Mouse (Mus musculus) layer of hippocampus, postnatal 14 days (tissue): ENCODE measurements around the gene Hspb7. TPM values are rescaled to one million over a fixed set of nuclear protein-coding genes. Genes with fewer than 3 reads are reported as not detected.

Experiments used
- DNase-seq, 2 experiments: peaks; one replicate each; pipeline ENCODE4 v3.0.0; 2021 to 2022; ENCODE audit warnings: low spot score in 2 of 2, mixed read lengths in 1 of 2
- total RNA-seq, 2 experiments: library from RNA; stranded (reverse); gene quantifications; 2 replicates each; pipeline ENCODE4 v1.2.3; 2021

Hspb7 gene
- total RNA-seq, 2 experiments from 2014 or later: 0.23 TPM; not detected in 1

DNA sequence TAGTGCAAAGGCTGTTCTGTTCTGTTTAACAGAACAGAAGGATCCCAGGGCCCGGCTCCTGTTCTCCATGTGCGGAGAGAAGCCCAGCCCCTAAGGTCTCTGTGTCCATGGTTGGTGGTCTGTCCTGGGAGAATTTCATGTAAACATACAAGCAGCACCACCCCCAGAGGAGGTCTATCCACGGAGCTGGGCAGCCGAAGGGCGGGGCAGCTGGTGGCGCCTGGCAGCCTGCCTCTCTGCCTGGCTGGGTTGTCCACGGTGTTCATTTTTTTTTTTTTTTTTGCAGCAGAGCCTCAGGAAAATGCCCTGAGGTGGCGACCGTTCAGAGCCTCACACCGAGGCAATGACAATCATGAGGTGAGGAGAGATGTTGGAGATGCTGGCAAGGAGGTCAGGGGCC, 48.0 kb downstream of the Hspb7 start:
- DNase-seq: no peak

DNA sequence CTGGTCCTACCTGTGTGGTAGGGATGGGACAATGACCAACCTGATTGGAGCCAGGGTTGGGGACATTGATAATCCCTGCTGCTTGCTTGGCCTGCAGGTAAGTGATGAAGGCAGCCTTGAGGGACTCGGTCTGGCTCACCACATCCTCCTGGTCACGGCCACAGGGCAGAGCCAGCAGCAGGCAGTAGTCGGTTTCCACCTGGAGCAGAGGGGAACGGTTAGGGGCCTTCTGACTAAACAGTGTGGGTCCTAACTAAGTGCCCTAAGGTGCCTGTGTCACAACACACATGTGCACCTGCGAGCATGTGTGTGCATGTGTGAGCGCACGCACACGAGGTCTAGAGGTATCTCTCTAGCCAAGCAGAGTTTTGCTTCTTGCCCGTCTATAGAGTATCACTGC, 48.8 kb downstream of the Hspb7 start:
- no peak for DNase-seq

DNA sequence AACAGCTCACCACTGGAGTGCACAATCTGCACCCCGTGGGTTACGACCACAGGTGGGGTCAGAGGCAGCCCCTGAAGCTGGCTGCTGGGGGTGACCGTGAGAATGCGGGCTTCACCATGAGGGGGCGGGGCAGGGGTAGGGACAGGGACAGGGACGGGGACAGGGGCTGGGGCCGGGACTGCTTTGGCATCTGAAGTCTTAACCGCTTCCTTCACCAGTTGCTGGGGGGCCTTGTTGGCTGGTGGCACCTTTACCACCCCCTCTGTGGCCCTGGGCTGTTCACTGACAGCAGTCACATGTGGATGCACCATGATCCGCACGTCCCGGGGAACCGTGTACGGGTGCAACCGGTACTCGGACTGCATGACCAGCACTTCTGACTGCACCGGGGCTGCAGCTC, 50.9 kb downstream of the Hspb7 start:
- DNase-seq: no peak

DNA sequence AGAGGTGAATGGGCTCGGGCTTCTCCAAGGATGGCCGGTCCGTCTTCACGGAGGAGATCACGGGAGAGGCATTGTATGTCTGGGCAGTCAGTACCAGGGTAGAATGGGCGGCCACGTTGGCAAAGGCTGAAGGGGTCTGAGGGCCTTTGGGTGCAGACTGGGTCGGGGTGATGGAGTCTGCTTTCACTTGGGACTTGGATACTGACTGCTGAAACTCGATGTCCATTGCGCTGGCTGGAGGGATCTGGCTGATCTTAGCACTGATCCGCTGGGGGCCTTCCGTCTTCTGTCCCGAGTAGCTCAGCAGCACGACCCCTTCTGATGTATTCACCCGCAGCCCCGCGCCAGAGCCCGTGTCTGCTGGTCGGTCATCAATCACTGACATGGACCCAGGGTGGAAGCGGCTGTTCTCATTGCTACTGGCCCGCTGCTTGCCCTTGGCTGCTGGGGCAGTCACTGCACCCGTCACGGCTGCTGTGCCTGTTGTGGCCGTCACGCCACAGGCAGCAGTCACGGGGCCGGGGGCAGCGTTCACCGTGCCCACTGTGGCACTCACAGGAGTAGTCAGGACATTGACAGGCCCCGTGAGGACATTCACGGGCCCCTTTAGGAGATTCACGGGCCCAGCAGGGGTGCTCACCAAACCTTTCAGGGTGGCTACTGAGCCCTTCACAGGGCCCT, 52.2 kb downstream of the Hspb7 start:
- no peak for DNase-seq

DNA sequence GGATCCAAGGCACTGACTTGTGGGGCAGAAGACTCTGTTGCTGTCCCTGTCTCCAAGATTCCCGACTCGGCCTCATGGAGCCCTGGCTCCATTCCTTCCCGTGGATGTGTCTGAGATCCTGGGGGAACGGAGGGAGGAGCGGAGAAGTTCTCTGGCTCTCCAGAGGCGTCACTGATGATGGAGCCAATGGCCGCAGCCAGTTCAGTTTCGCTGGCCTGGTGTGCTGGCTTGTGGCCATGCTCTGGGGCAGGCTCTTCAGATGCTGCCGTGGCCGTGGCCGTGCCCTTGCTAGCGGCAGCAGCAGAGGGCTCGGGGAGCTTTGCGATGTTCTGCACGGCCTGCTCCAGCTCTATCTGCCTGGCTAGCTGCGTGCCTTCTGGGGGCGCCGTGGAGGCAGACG, 53.9 kb downstream of the Hspb7 start:
- no peak for DNase-seq

Other genes with a start within 250 kb of the Hspb7 start
- gene Rsg1, start 206.8 kb upstream of the Hspb7 start, total RNA-seq: 1 to 10 TPM; 2.8 to 3.1 TPM
- 10 to 100 TPM in 1 of 2 experiments, 1 to 10 TPM in 1; 9.7 to 11.7 TPM for gene Arhgef19, start 181.3 kb upstream of the Hspb7 start, total RNA-seq
- 1 to 10 TPM; 1.8 to 2.0 TPM for gene Epha2, start 119.5 kb upstream of the Hspb7 start, total RNA-seq
- gene Fam131c, start 52.6 kb upstream of the Hspb7 start, total RNA-seq: 1 to 10 TPM; 5.0 to 6.6 TPM
- under 1 TPM in 1 of 2 experiments, not detected in 1; 0.55 TPM for gene Clcnka, start 22.1 kb upstream of the Hspb7 start, total RNA-seq
- not detected for gene Clcnkb, start 4.8 kb upstream of the Hspb7 start, total RNA-seq
- gene Srarp, start 15.3 kb downstream of the Hspb7 start, total RNA-seq: 1 to 10 TPM; 4.0 to 4.4 TPM
- gene Zbtb17, start 23.9 kb downstream of the Hspb7 start, total RNA-seq: 10 to 100 TPM; 29.3 to 29.8 TPM
- 10 to 100 TPM; 59.3 to 60.0 TPM for gene Spen, start 117.8 kb downstream of the Hspb7 start, total RNA-seq
- gene Fblim1, start 185.3 kb downstream of the Hspb7 start, total RNA-seq: 1 to 10 TPM; 2.4 TPM
- gene Tmem82, start 197.9 kb downstream of the Hspb7 start, total RNA-seq: 1 to 10 TPM in 1 of 2 experiments, under 1 TPM in 1; 0.35 to 1.6 TPM
- gene Slc25a34, start 203.0 kb downstream of the Hspb7 start, total RNA-seq: 1 to 10 TPM; 2.2 to 3.6 TPM
- 10 to 100 TPM; 47.8 to 55.4 TPM for gene Plekhm2, start 244.1 kb downstream of the Hspb7 start, total RNA-seq